Mouse (Mus musculus): ENCODE measurements around the gene Sergef.

The Sergef gene

DNA sequence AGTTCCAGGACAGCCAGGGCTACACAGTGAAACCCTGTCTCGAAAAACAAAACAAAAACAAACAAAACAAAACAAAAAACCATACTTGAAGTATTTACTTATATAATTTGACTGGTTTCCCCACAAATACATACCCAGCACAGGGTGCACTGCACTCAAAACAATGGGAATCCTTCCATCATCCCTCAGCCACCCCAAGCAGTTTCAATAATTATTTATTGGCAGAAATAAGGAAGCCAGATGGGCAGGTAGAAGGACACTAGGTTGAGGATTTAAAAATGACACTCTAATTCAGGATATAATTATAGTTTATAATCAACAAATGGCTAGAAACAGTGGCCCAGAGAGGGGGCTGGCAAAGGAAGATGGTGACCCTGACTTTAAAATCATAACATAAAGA, 99.0 kb downstream of the Sergef start:
- no peak for DNase-seq (ENCODE audit: low spot score in 2 of 2)

DNA sequence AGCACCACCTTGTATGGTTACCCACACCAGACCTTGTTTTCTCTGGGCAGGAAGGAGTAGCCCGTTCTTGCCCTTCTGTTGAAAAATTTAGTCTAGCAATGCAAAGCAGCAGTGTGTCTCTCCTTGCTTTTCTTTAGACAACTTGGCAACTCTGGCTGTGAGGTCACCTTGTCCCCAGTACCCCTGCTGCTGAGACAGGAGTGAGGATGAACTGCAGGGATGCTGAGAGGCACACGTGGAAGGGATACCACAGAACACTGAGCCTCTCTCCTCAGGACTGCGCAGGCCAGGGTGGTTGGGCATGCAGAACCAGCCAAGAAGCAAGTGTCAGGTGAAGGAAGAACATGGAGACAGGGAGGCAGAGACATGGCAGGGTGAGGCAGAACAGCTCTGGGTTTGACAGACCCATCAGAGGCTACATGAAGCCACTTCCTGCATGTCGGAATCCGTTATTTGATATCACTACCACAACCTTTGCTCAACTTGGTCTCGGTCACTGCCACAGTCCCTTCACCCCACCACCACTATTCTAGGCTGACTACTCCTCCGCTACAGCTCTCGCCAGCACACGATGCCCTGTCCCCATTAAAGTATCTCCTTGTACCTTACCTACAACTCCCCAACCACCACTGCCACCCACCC, 103.0 kb downstream of the Sergef start:
- DNase-seq (ENCODE audit: low spot score in 2 of 2), result no peak

- DNase-seq (ENCODE audit: low spot score in 2 of 2), result peak; percentile 69 to 75
These were observed 104.2 kb downstream of the Sergef start for GRCm38 (mm10) chr7:46535429-46535799.

- no peak for DNase-seq (ENCODE audit: low spot score in 2 of 2)
These were observed 104.7 kb downstream of the Sergef start for GRCm38 (mm10) chr7:46534767-46535428.

DNA sequence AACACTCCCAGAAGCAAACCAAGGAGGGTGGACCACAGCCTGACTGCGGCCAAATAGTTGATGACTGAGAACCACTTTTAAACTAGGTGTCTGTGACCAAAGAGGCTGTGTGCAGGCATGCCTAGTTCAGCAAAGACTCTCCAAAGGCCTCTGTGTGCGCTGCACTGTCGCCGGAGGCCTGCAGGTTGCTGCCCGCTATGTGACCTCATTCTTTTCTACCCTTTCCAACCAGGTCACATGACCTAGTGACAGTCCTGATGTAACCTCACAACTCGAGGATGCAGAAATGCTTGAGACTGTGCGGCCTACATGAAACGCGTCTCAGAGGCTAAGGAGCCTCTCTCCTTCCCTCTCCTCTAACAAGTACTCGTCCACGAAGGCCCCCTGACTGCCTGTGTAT, 106.1 kb downstream of the Sergef start:
- no peak for DNase-seq (ENCODE audit: low spot score in 2 of 2)

- no peak for DNase-seq (ENCODE audit: low spot score in 2 of 2)
These were observed 108.3 kb downstream of the Sergef start for GRCm38 (mm10) chr7:46531345-46531744.

- no peak for DNase-seq (ENCODE audit: low spot score in 2 of 2)
These were observed 109.7 kb downstream of the Sergef start for GRCm38 (mm10) chr7:46529930-46530329.

GRCm38 (mm10) chr7:46529259-46529658, 110.3 kb downstream of the Sergef start:
- DNase-seq (ENCODE audit: low spot score in 2 of 2), result no peak

DNA sequence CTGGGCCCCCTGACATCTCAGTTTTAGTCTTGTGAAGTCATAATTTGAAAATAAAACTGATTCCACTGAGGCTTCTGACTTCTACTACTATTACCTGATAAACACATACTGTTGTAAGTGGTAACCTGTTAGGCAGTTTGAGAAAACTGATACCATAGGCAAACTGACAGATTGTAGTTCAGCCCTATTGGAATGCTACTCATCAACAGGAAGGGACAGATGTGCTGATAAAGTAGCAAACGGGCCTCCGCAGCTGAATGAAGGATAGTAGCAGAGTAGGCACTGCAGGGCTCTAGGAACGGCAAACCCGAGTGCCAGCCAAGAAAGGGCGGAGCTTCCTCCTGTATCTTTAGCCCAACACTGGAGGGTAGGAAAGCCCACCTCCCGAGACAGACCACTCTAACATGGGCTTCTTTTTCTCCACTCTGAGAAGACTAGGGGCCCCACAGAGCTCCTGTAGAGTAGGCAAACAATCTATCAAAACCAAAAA, 112.9 kb downstream of the Sergef start:
- DNase-seq (ENCODE audit: low spot score in 2 of 2), result no peak

GRCm38 (mm10) chr7:46523215-46523614, 116.4 kb downstream of the Sergef start:
- no peak for DNase-seq (ENCODE audit: low spot score in 2 of 2)

DNA sequence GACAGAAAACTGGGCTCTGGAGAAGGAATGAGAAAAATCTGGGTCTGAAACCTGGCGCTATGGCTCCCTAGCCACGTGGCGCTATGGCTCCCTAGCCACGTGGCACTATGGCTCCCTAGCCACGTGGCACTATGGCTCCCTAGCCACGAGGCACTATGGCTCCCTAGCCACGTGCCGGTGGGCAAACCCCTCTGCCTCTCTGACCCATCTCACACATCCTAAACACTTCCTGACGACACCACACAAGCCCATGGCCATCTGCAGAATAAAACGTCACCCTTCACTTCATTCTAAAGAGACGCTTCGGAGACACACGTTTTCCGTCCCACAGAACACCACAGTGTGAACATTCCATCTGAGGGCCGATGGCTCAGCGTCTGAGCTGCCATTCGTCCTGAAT, 117.8 kb downstream of the Sergef start:
- DNase-seq (ENCODE audit: low spot score in 2 of 2), result no peak

DNA sequence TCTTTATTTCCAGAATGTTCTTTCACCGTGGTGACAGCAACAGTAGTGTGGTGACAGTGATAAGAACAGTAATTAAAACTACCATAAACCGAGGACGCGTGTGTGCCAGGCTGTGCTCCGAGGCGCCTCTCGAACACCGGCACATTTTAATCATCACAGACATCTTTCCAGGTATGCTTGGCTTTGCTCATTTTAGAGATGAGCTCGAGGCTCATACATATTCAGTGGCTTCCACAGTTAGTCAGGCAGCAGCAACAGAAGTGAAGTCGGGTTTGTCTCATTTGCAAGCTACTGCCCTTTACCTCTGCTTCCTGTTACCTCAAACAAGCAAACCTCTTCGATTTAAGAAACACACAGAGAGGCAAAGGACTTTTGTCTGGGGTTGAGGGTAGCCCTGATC, 120.5 kb downstream of the Sergef start:
- no peak for DNase-seq (ENCODE audit: low spot score in 2 of 2)

DNA sequence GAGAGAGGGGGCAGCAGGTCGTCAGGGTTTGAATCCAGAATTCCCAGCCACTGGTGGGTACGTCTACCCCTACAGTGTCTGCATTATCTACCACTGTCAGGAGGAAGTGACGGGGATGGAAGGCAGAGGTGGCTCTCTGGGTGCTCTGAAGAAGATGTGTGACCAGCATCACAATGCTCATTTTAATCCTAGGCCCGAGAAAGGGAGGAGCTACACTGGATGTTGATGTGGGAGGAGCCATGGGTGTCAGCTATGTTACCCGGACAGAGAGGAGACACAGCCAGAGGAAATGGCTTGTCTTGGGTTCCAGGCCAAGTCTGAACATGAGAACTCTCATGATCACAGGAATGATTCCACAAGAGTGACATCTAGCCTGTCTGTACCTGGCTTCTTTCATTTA, 122.4 kb downstream of the Sergef start:
- no peak for DNase-seq (ENCODE audit: low spot score in 2 of 2)

GRCm38 (mm10) chr7:46515960-46516359, 123.6 kb downstream of the Sergef start:
- no peak for DNase-seq (ENCODE audit: low spot score in 2 of 2)

DNA sequence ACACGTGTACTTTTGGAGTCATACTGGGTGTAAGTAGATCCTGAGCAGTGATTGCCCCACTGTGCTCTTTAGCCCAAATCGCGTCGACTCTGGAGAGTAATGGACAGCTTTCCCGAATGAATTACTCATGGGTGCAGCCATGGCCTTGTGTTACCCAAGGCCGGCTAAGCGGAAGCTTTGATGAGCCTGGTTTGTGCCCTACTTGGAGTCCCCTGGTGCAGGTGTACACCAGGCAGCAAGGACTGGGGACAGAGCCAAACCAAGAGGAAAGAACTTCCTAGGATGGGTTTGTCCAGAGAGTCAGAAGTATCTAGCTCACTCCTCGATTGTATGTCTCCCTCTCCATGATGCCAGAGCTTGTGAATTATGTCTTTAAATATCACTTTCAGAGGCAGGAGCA, 124.6 kb downstream of the Sergef start:
- no peak for DNase-seq (ENCODE audit: low spot score in 2 of 2)

GRCm38 (mm10) chr7:46513562-46513961, 126.0 kb downstream of the Sergef start:
- DNase-seq (ENCODE audit: low spot score in 2 of 2), result no peak

DNA sequence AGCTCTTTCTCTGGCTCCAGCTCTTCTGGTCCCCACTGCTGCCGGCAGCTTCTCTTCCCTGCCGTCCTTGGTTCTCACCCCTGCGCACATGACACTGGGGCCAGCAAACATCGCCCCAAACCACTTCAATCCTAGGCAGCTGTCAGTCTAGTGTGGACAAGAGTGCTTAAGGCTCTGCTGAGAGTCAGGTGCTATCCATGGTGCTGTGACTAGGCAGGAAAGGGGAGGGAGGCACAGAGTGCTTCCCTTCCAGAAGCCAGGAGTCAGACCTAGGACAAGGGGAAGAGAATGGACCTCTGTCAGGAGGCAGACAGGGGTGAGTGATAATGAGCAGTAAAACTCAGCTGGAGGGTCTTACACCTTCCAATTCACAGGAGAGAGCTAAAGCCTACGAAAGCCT, 126.8 kb downstream of the Sergef start:
- DNase-seq (ENCODE audit: low spot score in 2 of 2), result no peak

- no peak for DNase-seq (ENCODE audit: low spot score in 2 of 2)
These were observed 128.8 kb downstream of the Sergef start for GRCm38 (mm10) chr7:46510806-46511205.

- peak in 1 of 2 experiments; percentile 33 for DNase-seq (ENCODE audit: low spot score in 2 of 2)
These were observed 130.0 kb downstream of the Sergef start for GRCm38 (mm10) chr7:46509391-46510310.

DNA sequence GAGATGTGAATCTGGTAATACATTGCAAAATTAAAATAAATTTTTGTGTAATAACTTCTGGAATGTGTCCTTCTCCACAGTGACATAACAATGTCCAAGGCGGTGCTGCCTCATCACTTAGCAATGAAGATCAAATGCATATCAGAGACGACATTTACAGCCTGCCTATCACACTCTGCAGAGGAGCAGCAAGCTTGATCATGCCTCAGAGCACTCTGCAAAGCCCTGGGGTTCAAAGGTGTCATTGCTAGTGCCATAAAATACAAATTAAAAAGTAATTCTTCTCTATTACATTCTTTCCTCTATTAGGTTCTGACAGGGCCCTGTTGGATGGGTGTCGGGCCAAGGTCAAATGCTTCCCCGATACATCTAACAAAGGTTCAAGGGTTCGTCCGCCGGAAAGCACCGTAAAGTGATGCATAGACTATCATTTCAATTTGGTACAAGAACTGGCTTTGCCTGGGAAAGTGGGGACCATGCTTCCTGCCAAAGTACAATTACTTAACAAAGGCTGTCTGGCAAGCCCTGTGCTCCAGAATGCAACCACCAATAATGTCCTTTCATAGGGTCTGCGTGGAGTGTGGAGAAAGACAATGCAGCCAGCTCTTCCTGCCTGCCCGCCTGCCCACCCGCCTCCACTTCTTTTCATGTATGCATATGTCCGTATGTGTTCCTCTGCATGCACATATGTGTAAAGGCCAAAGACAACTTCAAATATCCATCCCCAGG, 130.9 kb downstream of the Sergef start:
- DNase-seq (ENCODE audit: low spot score in 2 of 2), result no peak

GRCm38 (mm10) chr7:46504157-46504556, 135.4 kb downstream of the Sergef start:
- DNase-seq (ENCODE audit: low spot score in 2 of 2), result no peak

DNA sequence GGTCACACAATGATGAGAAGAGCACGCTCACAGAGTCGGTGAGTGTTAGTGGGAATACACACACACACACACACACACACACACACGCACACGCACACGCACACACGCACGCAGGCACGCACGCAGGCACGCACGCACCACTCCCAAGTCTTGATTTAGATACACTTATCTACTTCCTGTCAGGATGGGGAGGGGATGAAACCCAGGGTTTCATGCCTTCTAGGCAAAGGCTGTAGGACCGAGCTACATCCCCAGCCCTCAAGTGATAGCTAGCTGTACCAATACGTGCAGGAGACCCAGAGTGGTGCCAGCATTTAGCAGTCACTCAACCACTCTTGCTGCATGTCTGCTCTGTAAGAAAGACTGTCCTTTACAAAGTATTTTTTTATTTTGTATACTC, 137.0 kb downstream of the Sergef start:
- DNase-seq (ENCODE audit: low spot score in 2 of 2), result no peak
